Mouse (Mus musculus) heart, embryonic 15.5 days (tissue): ENCODE results near the gene Obox5. TPM values are rescaled to one million over a fixed set of nuclear protein-coding genes. Genes with fewer than 3 reads are reported as not detected.
"Not testable (repeated sequence)": the region's sequence is repeated elsewhere in the genome, so short reads cannot be mapped to it uniquely, and the experiment has no call there.

Source experiments
- ATAC-seq: fragments of 200-750 bp; cut with Nextera tagmentation; replicated peaks from 2 replicates; pipeline ENCODE4 v1.8.0; 2017; ENCODE audit warnings: low read depth, moderate TSS enrichment; ENCODE audit not compliant: insufficient number of reproducible peaks, insufficient read depth, low FRiP score
- H3K27ac ChIP-seq: fragments of 300-500 bp; sonication (generic); 2 replicates; pipeline ENCODE4 v1.5.1; 2015; ENCODE audit warnings: mild to moderate bottlenecking, inconsistent platforms
- H3K27me3 ChIP-seq: fragments of 300-500 bp; sonication (generic); 2 replicates; pipeline ENCODE4 v1.6.1; 2015; ENCODE audit warnings: inconsistent platforms
- H3K36me3 ChIP-seq: fragments of 300-500 bp; sonication (generic); 2 replicates; pipeline ENCODE4 v1.6.1; 2015; ENCODE audit warnings: mild to moderate bottlenecking, inconsistent platforms
- H3K4me1 ChIP-seq: fragments of 300-500 bp; sonication (generic); replicated peaks from 2 replicates; pipeline ENCODE4 v1.6.1; 2015; ENCODE audit warnings: inconsistent platforms
- H3K4me2 ChIP-seq: fragments of 300-500 bp; sonication (generic); 2 replicates; pipeline ENCODE4 v1.6.1; 2015; ENCODE audit warnings: inconsistent platforms, mild to moderate bottlenecking, moderate library complexity
- H3K4me3 ChIP-seq: fragments of 300-500 bp; sonication (generic); 2 replicates; pipeline ENCODE4 v1.5.1; 2015; ENCODE audit warnings: mild to moderate bottlenecking, inconsistent platforms
- H3K9ac ChIP-seq: fragments of 300-500 bp; sonication (generic); 2 replicates; pipeline ENCODE4 v1.6.1; 2015; ENCODE audit warnings: mild to moderate bottlenecking, inconsistent platforms
- H3K9me3 ChIP-seq: fragments of 300-500 bp; sonication (generic); replicated peaks from 2 replicates; pipeline ENCODE4 v1.6.1; 2016; ENCODE audit warnings: inconsistent platforms
- WGBS: fragments of 180-500 bp; shearing (Covaris S2); methylation state at CpG from one replicate; pipeline ENCODE4 v1.1.7; 2015; ENCODE audit warnings: mixed read lengths; 5-methylcytosine and 5-hydroxymethylcytosine counted together
- polyA plus RNA-seq: library from polyadenylated mRNA; unstranded; fragments of >200 nt; fragmentation: Nextera tagmentation; extraction: Ambion mirVana; gene quantifications from 2 replicates; pipeline ENCODE4 v1.2.1, GENCODE M21; 2015

The Obox5 gene
- not detected in 2 replicates for polyA plus RNA-seq

DNA sequence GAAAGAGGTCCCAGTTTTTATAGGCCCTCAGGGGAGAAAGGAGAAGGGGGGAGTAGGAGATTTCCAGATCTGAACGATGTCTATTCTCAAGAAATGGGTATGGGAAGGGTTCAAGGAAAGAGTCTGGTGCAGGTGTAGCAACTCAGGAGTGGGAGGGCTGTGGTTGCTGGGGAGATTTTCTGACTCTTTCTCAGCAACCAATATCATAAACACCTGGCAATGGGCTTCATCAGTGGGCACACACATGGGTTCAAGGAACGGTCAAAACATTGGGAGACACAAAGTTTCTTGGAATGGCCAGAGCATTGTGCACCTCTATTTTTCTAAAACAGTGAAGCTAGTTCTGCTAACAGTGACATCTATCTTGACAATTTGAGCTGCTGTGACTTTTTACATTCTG is at the start of gene Obox5:
TSS of gene Obox5 (plus strand) at position 301 of the 400 bp plus-strand sequence.
- not testable (repeated sequence) for H3K4me2 ChIP-seq, H3K36me3 ChIP-seq, H3K27ac ChIP-seq, ATAC-seq, H3K27me3 ChIP-seq, H3K4me3 ChIP-seq, H3K9me3 ChIP-seq, H3K4me1 ChIP-seq, H3K9ac ChIP-seq
- 64% methylated on average over 2 of the region's 2 CpGs for WGBS

DNA sequence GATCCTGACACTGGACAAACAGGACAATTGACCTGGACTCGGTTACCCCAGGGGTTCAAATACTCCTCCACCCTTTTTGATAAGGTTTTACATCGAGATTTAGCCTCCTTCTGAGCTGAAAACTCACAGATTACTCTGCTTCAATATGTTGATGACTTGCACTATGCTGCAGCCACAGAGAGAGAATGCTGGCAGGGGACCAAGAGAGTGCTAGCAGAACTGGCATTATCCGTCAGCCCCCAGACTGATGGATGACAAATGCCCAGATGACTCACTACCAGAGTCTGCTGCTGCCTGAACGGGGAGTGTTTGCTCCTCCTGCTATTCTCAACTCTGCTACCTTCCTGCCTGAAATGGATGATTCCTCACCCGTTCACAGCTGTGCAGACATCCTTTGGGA is 635 bp upstream of the Obox5 start:
- not testable (repeated sequence) for H3K4me3 ChIP-seq, H3K9ac ChIP-seq, H3K4me1 ChIP-seq, H3K4me2 ChIP-seq, H3K27ac ChIP-seq, H3K9me3 ChIP-seq, H3K27me3 ChIP-seq, ATAC-seq, H3K36me3 ChIP-seq
- 58% methylated on average over 5 of the region's 5 CpGs for WGBS

Other genes with a start within 250 kb of the Obox5 start
- gene Obox3, start 110.2 kb upstream of the Obox5 start, polyA plus RNA-seq, result not detected in 2 replicates
- not detected in 2 replicates for gene Obox6, start 89.5 kb downstream of the Obox5 start, polyA plus RNA-seq
- not detected in 2 replicates for gene Crx, start 129.8 kb downstream of the Obox5 start, polyA plus RNA-seq
- gene Crxos, start 132.5 kb downstream of the Obox5 start, polyA plus RNA-seq, result not detected in 2 replicates
- gene Selenow, start 172.3 kb downstream of the Obox5 start, polyA plus RNA-seq, result 644 and 688 TPM in 2 replicates
- gene Nop53, start 195.9 kb downstream of the Obox5 start, polyA plus RNA-seq, result 118 and 124 TPM in 2 replicates
- 62.8 TPM in 2 replicates for gene Ehd2, start 217.4 kb downstream of the Obox5 start, polyA plus RNA-seq